Mouse (Mus musculus) small intestine, adult 2 months (tissue): ENCODE measurements around the gene Gsta3.

Source experiments
- CTCF ChIP-seq: fragments of 200-500 bp; IDR thresholded peaks from 2 replicates; pipeline ENCODE4 v1.5.1; 2012; ENCODE audit warnings: low read depth, mild to moderate bottlenecking, control low read depth, inconsistent platforms, low read length, moderate library complexity, mixed read lengths; ENCODE audit not compliant: insufficient replicate concordance, insufficient read length; ENCODE audit errors: extremely low read depth
- POLR2A ChIP-seq: fragments of 200-500 bp; IDR thresholded peaks from 2 replicates; pipeline ENCODE4 v1.6.1; 2012; ENCODE audit warnings: low read depth, mild to moderate bottlenecking, control low read depth, inconsistent platforms, low read length, moderate library complexity

GRCm38 (mm10) chr1:21248560-21249390 lies 8.4 kb downstream of the Gsta3 start:
- TF ChIP-seq POLR2A = no peak
- TF ChIP-seq CTCF = no peak
